Mouse (Mus musculus): ENCODE measurements around the gene Mob2. TPM values are rescaled to one million over a fixed set of nuclear protein-coding genes. Genes with fewer than 3 reads are reported as not detected.

The Mob2 gene
- 10 to 100 TPM; 40.2 to 43.7 TPM for total RNA-seq (2021)
- long read RNA-seq, experiment 1, transcript Mob2-201 (5 exons, 1,490 nt), result major isoform, 63 of 318 reads
- long read RNA-seq, experiment 1, partial matches to known transcripts, result 3 of 318 reads
- long read RNA-seq, experiment 1, other reads (novel, unspliced or antisense), result 244 of 318 reads
- long read RNA-seq, experiment 2, transcript Mob2-201 (5 exons, 1,490 nt), result major isoform, 62 of 404 reads
- long read RNA-seq, experiment 2, partial matches to known transcripts, result 2 of 404 reads
- long read RNA-seq, experiment 2, other reads (novel, unspliced or antisense), result 334 of 404 reads

GRCm38 (mm10) chr7:142060931-142061565 is at the start of gene Mob2:
Gene Mob2 (minus strand): TSS chr7:142061065.
- DNase-seq, result peak; percentile 86 to 88
- intact Hi-C loops (cut with DNase I), result loop anchor here (5.0 kb wide), 1 partner anchor 36 kb away; the partner anchor contains the start of gene Dusp8

DNA sequence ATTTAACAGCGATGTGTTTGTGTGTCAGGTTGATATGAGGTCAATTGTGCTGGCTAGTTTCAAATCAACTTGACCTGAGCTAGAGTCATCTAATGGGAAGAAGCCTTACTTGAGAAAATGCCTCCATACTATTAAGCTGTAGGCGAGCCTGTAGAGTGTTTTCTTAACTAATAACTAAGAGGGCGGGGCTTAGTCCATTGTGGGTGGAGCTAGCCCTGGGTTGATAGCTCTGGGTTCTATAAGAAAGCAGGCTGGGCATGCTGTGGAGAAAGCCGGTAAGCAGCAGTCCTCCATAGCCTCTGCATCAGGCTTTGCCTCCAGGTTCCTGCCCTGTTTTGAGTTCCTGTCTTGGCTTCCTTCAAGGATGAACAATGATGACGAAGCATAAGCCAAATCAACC is 43.9 kb upstream of the Mob2 start:
- DNase-seq, result no peak
- intact Hi-C loops (cut with DNase I), result no loop called here

GRCm38 (mm10) chr7:142097776-142098175 is 36.9 kb upstream of the Mob2 start:
- peak; percentile 67 to 71 for DNase-seq
- intact Hi-C loops (cut with DNase I), result loop anchor here (1.0 to 5.0 kb wide), 3 partner anchors 26 to 79 kb away; partner anchors contain the start of gene Mob2

DNA sequence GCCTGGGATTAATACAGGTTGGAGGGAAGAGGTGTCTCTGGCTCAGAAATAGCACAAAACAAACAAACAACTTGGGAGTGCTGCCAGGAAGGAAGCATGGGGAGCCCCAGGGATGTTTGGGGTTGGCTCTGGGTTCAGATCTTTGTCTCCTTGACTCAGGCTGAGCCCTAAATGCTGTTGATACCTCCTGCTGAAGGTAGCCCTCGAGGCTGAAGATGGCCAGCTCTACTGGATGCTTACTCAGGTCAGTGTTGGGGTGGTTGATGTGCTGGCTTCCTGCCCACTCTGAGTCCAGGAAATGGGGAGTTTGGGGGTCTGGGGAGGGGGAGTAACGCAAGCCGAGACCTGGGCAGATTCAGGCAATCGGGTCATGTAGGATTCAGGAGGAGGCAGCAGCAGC is 35.8 kb upstream of the Mob2 start:
- intact Hi-C loops (cut with DNase I), result loop anchor here (1.0 to 5.0 kb wide), 3 partner anchors 25 to 78 kb away; partner anchors contain the start of gene Mob2
- no peak for DNase-seq

GRCm38 (mm10) chr7:142095183-142095931 is 34.5 kb upstream of the Mob2 start, which contains the start of gene Dusp8:
Gene Dusp8 (minus strand): TSS chr7:142095843.
- intact Hi-C loops (cut with DNase I), result loop anchor here (2.0 to 5.0 kb wide), 2 partner anchors 15 to 33 kb away; partner anchors contain the start of gene Mob2
- peak; percentile 85 to 90 for DNase-seq

DNA sequence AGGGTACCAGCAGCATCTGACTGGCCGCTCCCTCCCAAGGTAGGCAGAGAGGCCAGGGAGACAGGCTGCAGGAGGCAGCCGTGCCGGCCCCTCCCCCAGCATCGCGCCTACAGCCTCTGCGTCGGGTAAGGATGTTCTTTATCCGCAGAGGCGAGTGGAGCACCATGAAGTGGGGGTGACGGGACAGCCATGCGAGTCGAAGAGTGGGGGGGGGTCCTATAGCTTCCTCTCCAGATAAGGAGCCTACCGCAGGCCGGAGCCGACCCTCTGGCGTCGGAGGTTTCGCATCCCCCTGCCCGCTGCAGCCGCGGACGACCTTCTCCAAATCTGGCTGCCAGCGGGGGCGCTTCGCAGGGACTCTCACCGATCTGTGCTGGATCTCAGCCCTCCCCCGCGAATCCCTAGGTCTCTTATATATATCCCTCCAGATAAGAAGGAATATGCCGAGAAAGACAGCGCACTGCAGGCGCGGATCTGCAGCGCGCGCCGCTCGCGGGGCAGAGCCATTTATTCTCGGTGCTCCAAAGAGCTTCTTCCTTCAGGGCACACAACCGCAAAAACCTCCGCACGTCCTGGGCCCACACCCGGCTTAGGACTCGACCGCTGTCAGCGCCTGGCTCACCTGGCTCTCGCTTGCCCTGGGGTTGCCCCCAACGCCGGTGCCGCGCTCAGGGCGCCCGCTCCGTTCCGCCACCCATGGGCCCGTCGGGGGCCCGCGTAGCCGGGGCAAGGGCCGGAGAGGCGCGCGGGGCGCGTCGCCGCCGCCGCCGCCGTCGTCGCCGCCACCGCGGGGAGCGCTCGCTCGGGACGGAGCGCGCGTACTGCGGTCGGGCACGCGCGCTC is 33.7 kb upstream of the Mob2 start:
- intact Hi-C loops (cut with DNase I), result loop anchor here (2.0 to 5.0 kb wide), 2 partner anchors 14 to 32 kb away; partner anchors contain the start of gene Mob2
- DNase-seq, result no peak

- DNase-seq, result no peak
- intact Hi-C loops (cut with DNase I), result loop anchor here (2.0 kb wide), 1 partner anchor 13 kb away; no protein-coding TSS in a partner anchor
These were observed 32.9 kb upstream of the Mob2 start for GRCm38 (mm10) chr7:142093696-142094240.

- intact Hi-C loops (cut with DNase I), result no loop called here
- DNase-seq, result no peak
These were observed 32.1 kb upstream of the Mob2 start for GRCm38 (mm10) chr7:142092991-142093390.

- intact Hi-C loops (cut with DNase I), result no loop called here
These were observed 31.0 kb upstream of the Mob2 start for GRCm38 (mm10) chr7:142091848-142092247.

DNA sequence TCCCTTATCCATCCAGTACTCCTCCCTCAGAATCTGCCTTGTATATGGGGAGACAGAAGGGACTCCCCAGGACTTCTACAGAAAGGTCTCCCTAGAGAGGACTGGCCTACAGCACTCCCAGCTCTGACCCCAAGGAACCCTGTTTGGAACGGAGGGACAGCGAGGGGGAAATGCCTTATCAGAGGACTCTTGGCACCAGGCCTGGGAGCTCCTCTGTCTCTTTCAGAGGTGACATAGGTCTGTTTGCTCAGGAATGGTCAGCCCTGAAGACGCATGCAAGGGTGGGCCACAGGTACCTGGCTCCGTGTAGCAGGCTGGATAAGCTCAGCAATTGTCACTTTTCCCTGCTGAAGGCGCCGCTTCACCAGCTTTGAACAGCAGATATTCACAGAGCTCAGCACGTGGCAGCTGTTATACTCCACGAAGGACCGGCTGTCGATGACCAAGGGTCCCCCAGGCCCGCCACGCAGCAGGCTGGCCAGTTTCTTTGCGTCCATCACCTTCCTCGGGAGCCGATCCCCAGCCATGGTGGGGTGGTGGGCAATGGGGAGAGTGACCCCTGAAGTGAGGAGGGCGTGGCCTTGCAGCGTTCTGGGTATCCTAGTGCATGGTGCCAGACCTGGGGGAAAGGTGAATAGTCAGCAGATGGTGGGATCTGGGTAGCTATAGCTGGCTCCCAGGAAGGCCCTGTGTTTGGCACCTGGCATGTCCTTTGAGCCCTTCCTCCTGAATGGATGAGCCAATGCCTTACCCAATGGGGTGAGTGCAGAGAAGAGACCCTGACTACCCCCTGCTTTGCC is 29.0 kb upstream of the Mob2 start:
- DNase-seq, result no peak
- intact Hi-C loops (cut with DNase I), result no loop called here

More at GRCm38 (mm10) chr7:142091848-142092247, 31.0 kb upstream of the Mob2 start:
- DNase-seq, result no peak

- no peak for DNase-seq
These were observed 28.0 kb upstream of the Mob2 start for GRCm38 (mm10) chr7:142088886-142089285.

GRCm38 (mm10) chr7:142087069-142087652 is 26.3 kb upstream of the Mob2 start:
- no peak for DNase-seq
- intact Hi-C loops (cut with DNase I), result no loop called here

More at GRCm38 (mm10) chr7:142088886-142089285, 28.0 kb upstream of the Mob2 start:
- intact Hi-C loops (cut with DNase I), result no loop called here

DNA sequence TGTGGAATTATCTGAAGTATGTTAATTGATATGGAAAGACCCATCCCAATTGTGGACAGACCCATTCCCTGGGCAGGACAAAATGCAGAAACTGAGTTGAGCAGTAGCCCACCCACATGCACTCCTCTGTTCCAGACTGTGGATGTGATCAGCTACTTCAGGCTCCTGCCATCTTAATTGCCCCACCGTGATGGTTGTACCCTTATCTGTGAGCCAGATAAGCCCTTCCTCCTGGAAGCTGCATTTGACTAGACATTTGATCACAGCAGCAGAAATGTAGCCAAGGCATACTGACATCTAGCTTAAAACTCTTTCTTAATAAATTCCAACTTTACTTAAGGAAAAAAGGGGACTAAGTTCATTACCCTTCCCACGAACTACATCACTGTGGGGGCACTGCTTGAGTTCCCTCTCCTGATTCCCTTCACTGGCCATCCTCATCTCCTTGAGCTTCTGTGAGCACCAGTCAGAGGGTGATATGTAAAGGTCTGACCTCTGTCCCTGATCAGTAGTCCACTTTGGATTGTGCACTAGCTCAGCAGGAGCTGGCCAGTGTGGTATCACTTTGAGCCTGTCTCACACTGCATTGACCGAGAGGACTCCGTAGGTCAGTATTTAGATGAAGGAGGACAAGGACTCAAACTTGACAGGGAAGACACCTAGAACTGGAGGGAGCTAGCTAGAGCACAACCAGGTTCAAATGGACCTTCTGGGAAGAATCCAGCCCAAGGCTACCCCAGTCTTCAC is 25.5 kb upstream of the Mob2 start:
- intact Hi-C loops (cut with DNase I), result no loop called here
- DNase-seq, result no peak

- intact Hi-C loops (cut with DNase I), result no loop called here
These were observed 24.0 kb upstream of the Mob2 start for GRCm38 (mm10) chr7:142084820-142085219.

DNA sequence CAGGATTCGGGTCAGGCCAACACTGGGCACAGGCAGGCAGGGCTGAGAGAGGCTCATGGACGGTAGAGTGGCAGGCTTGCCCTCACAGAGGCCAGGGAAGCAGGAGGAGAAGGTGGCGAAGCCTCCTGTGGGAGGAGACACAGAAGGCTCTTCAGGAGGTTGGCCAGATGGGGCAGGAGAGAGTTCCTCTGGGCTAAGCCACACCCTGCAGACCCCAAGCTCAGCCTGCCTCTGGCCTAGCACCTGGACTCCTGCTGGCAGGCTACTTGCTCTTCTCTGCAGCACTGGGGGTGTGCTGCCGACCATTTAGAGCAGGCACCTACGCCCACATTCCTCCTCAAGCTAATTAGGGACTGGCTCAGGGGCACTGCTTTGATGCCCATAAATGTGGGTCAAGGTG is 23.5 kb upstream of the Mob2 start:
- intact Hi-C loops (cut with DNase I), result no loop called here
- no peak for DNase-seq

More at GRCm38 (mm10) chr7:142084820-142085219, 24.0 kb upstream of the Mob2 start:
- DNase-seq, result peak; percentile 73 to 76

GRCm38 (mm10) chr7:142083588-142084317 is 22.9 kb upstream of the Mob2 start:
- intact Hi-C loops (cut with DNase I), result no loop called here

DNA sequence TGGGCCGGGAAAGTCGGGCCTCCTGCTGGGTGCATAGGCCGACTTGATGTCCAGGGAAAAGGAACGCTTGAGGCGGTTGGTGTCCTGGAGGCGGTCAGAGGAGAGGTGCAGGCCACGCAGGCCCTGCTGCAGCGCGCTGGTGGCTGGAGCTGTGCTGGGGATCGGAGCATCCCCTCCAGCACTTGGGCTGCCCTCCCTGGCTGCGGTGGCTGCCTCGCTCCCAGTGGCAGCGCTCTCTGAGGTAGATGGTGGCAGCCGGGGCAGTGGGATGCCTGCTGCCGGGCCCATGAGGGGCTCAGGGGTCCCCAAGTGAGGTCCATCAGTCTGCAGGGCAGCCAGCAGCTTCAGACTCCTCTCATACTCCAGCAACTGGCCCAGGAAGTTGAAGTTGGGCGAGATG is 21.7 kb upstream of the Mob2 start:
- intact Hi-C loops (cut with DNase I), result no loop called here
- DNase-seq, result no peak

More at GRCm38 (mm10) chr7:142083588-142084317, 22.9 kb upstream of the Mob2 start:
- peak; percentile 53 to 61 for DNase-seq
